Mouse (Mus musculus) frontal cortex, postnatal 14 days (tissue): ENCODE measurements around the gene Pdcd1.
"Not testable (repeated sequence)": the region's sequence is repeated elsewhere in the genome, so short reads cannot be mapped to it uniquely, and the experiment has no call there.

Source experiments
- DNase-seq, 2 experiments: peaks; one replicate each; pipeline ENCODE4 v3.0.0; 2022; ENCODE audit warnings: low spot score in 2 of 2

The Pdcd1 gene

DNA sequence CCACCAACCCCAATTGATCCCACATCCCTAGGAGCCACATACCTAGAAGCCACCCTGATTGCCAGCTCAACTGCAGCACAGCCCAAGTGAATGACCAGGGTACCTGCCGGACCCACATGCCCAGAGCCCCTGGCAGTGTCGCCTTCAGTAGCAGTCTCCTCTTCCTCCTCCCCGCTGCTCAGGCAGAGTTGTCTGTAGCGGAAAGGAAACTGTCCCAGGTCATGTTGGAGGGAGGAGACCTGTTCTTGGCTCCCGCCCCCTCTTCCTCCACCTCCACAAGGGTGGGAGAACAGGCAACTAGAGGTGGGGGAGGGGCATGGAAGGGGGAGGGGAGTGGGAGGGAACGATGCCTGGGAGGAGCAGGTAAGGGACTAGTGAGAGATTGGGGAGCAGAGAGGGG is at the start of gene Pdcd1:
Pdcd1 (minus strand) TSS at position 181 of the 400 bp plus-strand sequence.
- DNase-seq = no peak

GRCm38 (mm10) chr1:94091788-94092187 is 39.4 kb upstream of the Pdcd1 start:
- DNase-seq = no peak

DNA sequence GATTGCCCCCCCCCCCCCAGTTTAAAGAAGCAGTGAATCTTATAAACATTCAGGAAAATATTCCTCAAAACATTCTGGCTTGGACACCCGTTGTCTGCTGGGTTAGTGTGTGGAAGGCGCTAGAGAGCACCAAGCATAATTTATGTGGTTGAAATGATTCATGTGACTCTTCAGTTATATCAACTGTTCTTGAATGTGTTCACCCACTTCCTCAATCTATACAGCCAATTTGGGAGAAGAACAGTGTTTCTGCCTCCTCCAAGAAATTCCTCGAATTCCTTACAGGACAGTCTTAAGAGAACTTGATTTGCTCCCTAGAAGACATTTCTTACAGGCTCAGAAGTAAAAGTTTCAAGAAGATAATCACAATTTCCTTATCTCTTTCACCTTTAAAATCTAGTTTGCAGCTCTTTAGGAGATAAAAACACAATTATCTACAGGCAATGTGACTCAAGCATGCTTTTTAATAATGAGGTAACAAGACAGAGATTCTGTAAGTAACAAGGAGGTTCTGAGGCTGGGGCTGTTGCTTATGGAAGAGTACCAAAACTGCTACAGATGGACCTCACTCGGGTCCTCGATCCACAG is 34.1 kb upstream of the Pdcd1 start:
- no peak for DNase-seq

DNA sequence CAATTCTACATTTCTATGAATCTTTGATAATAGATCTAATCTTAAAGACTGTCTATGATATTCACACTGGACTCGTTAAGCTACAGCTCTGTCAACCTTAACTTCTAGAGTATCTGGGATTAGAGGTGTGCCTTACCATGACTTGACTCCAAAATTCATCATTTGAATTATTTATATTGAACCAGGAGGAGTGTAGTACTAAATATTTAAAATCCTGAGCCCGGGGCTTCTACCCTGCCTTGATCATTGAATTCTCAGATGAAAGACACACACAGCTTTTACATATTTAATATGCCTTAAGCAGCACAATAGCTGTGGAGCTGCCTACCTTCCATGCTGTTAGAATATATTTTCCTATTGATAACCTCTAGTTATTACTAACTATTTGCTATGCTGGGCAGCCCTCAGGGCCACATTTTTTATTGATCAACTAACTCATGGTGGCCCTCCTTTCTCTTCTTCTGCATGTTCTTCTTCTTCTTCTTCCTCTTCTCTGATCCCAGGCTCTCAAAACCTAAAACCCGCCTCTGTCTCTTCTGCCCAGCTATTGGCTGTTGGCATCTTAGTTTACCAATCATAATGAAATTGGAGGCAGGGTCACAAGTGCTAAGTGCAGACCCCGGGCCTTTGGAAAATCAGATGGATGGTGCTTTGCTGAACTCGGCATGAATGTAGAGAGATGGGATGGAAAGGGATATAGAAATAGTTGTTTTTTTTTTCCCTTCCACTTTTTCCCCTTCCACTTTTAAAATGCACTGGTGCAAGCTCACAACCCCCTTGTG is 33.2 kb upstream of the Pdcd1 start:
- no peak for DNase-seq

DNA sequence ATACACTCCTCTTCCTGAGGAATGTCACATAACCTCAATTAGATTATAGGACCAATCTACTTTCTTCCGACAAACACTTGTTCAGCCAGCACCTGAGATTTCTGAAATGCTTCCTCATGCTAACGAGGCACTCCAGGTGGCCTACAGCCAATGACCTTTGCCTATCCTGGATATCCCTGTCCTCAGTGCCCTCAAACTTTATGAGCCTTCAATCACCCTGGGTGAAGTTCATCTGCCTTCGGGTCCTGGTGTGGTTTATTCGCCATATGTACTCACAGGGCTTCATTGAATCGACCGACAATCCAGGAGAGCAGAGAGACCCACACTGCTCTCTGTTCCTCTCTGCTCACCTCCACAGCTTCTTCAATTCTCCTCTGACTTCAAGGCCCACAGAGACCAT is 29.4 kb upstream of the Pdcd1 start:
- no peak for DNase-seq

- no peak for DNase-seq
Observed at GRCm38 (mm10) chr1:94081191-94081590, 28.8 kb upstream of the Pdcd1 start.

GRCm38 (mm10) chr1:94080718-94081117 is 28.4 kb upstream of the Pdcd1 start:
- DNase-seq = no peak

DNA sequence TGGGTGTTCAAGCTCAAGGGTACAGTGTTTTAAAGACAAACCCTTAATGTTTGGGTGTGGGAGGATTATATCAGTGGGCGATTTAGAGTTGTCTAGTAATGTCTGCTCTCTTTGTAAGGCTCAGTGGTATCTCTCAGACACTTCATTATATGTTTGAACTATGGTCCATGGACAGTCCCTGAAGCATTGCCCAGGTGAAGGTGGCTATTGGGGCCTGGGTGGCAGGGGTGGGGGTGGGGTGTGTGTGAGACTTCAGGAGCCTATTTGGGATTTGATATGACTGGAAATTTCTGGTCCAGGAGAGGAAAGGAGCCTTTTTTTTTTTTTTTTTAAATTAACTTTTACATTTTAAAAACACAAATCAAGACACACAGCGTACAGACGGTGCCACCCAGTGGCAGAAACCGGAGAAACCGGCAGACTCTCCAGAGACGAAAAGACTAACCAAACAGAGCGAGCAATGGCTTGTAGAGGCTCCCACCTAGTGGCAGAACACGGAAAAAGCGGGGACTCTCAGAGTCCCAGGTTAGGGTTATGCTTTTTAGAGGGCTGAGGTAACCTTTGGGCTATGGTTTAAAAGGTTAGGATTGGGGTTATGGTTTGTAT is 26.6 kb upstream of the Pdcd1 start:
- peak; percentile 79 to 91 for DNase-seq

- no peak for DNase-seq
Observed at GRCm38 (mm10) chr1:94078314-94078713, 26.0 kb upstream of the Pdcd1 start.

DNA sequence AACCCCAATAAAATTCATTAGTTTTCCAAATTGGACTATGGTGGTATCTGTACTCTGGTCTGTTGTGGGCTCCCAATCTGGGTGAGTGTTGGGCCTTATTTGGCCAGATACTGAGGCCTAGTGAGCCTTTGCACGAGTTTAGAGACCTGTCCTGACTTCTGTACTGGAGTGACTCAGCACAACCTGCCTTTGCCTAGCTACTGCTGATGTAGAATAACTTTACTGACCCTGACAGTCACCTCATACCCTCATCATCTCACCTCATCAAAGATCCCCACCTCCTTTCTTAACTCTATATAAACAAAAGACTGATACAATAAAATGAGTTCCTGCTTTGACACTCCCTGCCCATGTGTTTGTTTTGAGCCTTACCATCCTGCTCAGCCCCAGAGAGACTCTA is 24.3 kb upstream of the Pdcd1 start:
- DNase-seq = no peak

DNA sequence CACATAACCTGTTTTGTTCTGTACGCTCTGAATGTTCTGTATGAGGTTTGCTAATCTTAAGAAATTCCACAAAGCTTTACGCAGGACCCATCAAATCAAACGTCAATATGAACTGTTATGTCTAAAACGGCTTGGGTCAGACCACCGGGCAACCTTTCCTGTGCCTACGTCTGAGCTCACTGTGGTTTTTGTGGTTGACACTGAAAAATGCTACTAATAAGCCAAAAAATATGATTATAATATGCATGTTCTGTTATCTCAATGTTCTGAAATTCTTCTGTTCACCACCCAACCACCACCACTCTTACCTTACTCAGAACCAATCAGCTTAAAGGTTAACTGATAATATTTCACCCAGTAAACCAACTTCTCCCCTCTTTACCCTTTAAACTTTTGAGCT is 22.4 kb upstream of the Pdcd1 start:
- DNase-seq = no peak

DNA sequence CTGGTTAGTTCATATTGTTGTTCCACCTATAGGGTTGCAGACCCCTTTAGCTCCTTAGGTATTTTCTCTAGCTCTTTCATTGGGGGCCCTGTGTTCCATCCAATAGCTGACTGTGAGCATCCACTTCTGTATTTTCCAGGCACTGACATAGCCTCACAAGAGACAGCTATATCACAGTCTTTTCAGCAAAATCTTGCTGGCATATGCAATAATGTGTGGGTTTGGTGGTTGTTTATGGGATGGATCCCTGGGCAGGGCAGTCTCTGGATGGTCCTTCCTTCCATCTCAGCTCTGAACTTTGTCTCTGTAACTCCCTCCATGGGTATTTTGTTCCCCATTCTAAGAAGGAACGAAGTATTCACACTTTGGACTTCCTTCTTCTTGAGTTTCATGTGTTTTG is 5.9 kb upstream of the Pdcd1 start:
- DNase-seq = not testable (repeated sequence)

GRCm38 (mm10) chr1:94057401-94057800 is 5.0 kb upstream of the Pdcd1 start:
- DNase-seq = no peak

GRCm38 (mm10) chr1:94055966-94056365 is 3.6 kb upstream of the Pdcd1 start:
- DNase-seq = no peak

- DNase-seq = no peak
Observed at GRCm38 (mm10) chr1:94054481-94054880, 2.1 kb upstream of the Pdcd1 start.

DNA sequence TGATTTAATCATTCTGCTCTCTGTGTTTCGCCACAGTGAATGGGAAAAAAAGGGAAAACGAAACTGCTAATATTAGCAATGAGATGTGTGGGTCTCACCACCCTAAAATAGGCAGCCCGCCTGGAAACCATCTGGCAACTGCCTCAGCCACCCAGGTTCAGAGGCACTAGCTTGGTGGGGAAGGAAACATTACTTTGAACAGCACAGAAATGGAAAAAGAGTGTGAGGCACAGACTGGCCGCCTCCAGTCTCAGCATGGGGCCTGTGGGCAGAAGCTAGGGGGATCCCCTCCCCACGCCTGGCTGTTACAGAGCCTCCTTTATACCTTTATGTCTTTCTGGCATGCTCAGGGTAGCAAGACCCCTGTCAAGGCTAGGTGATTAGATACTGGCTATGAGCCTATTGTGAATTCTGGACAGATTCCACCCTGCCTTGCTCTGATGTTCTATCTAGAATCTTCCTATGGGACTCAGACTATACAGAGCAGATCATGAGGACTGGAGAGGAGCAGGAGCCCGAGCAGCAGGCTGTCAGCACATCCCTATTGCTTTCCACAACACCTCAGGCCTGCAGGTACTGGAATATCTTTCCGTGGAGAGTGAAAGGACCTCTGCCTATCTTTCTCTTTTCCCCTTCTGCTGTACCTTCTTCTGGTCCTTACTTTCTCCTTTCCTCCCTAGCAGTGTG is 1.3 kb upstream of the Pdcd1 start:
- peak; percentile 66 to 67 for DNase-seq

DNA sequence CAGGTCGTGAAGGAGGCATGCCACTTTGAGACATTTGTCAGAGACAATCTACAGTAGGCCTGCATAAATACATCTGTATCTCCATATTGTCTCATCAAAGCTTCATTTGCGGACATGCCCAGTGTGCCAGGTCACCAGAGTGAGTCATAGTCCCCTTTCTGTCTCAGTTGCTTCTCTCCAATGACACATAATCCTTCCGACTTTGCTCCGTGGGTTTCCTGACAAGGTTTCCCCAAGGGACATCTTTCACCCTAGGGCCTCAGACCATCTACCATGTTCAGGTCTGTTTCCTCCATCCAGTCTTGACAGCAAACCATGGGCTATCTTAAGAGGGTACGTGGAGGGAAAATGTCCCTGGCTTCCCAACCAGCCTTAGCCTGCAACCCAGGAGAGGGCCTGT is 1.2 kb downstream of the Pdcd1 start:
- no peak for DNase-seq

DNA sequence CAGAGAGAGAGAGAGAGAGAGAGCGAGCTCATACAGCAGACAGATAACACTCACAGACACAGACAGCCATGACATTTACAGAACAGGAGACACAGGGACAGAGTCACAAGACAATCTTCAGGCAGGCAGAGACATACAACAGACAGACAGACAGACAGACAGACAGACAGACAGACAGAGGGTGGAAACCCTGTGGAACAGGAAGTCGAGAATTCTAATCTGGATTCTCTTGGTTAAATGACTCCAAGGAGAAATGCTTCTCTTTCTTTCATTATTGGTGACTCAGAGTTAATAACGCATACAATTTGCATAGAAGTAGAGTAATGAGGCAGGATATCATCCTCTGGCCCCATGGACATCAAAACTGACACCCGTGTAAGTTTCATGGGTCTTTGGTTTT is 5.8 kb downstream of the Pdcd1 start:
- DNase-seq = no peak

- no peak for DNase-seq
Observed at GRCm38 (mm10) chr1:94045559-94045958, 6.8 kb downstream of the Pdcd1 start.

GRCm38 (mm10) chr1:94040391-94040790 is 12.0 kb downstream of the Pdcd1 start:
- DNase-seq = no peak

- peak; percentile 74 to 79 for DNase-seq
Observed at GRCm38 (mm10) chr1:94034984-94035743, 17.2 kb downstream of the Pdcd1 start.

- DNase-seq = no peak
Observed at GRCm38 (mm10) chr1:94033075-94033602, 19.2 kb downstream of the Pdcd1 start.
